ENCODE assay signal across 9 mouse cellular contexts in genomic region chr2:31770781-31771441, GRCm38 (mm10). TPM values are rescaled to one million over a fixed set of nuclear protein-coding genes. Genes with fewer than 3 reads are reported as not detected.
DNase-seq lines count a peak whose midpoint lies in the region; ATAC-seq and TF ChIP-seq lines count a peak whose summit lies in the region.
"Had no signal": no experiment of that assay in that cellular context is flagged by ENCODE, and none has a peak within 500 bp of the region (broad histone marks: within the 10 kb centered on the region; RNA-seq: fewer than 3 reads in every experiment).

No protein-coding gene starts in this region.

- H3K9ac ChIP-seq in liver, embryonic 15.5 days = no peak overlapping the region

- no peaks in the 10 kb centered on the region for H3K9me3 ChIP-seq in liver, embryonic 15.5 days (replicated peaks)

- TF ChIP-seq CTCF in cerebellum, adult 2 months (IDR thresholded peaks at IDR 0.05; ENCODE audit: borderline replicate concordance, insufficient read depth, low read depth, low read length) = no peak

- H3K27ac ChIP-seq in cerebellum, adult 2 months (ENCODE audit: insufficient read depth, low read length) = peak overlapping the region; percentile 43; the same call in 1 of the 2 replicates
- peak overlapping the region; percentile 59 for H3K27ac ChIP-seq in liver, embryonic 15.5 days (replicated peaks)

- H3K4me2 ChIP-seq in liver, embryonic 15.5 days = no peak overlapping the region

- intact Hi-C loops in gastrocnemius, postnatal 14 days (cut with DNase I; ENCODE audit: low total_unique reads) = no loop called here

- ATAC-seq in inflammation-experienced regulatory T-cells, adult 6 months = peak; percentile 64
- ATAC-seq in liver, embryonic 15.5 days (ENCODE audit: insufficient read depth) = peak; percentile 67; the same call in 1 of the 2 replicates

- no peaks in the 10 kb centered on the region for H3K27me3 ChIP-seq in cerebellum, adult 2 months (ENCODE audit: control insufficient read depth, insufficient read depth, low read length)
- no peaks in the 10 kb centered on the region for H3K27me3 ChIP-seq in liver, embryonic 15.5 days

- H3K4me3 ChIP-seq in cerebellum, adult 2 months (replicated peaks; ENCODE audit: insufficient read depth, low read depth, low read length) = no peak overlapping the region
- H3K4me3 ChIP-seq in liver, embryonic 15.5 days (replicated peaks) = no peak overlapping the region

- no peak for DNase-seq in cerebellum, adult 2 months
- no peak for DNase-seq in cerebellum, postnatal 25 days
- DNase-seq in adrenal gland, adult 8-10 months = peak; percentile 83
- peak; percentile 83 for DNase-seq in gastrocnemius, postnatal 14 days
- peak; percentile 34 for DNase-seq in ovary, postnatal 36 days (ENCODE audit: low spot score)
- DNase-seq in layer of hippocampus, adult 9-10 months (ENCODE audit: low spot score) = no peak

- H3K4me1 ChIP-seq in cerebellum, adult 2 months (ENCODE audit: control insufficient read depth, insufficient read depth, low read length) = peaks cover 8% of the 10 kb centered on the region
- peaks cover 55% of the 10 kb centered on the region for H3K4me1 ChIP-seq in liver, embryonic 15.5 days (replicated peaks)

- H3K36me3 ChIP-seq in liver, embryonic 15.5 days (replicated peaks) = no peaks in the 10 kb centered on the region

- WGBS in cerebellum, adult 2 months = 49% methylated on average over 7 of the region's 7 CpGs
- 14% methylated on average over 7 of the region's 7 CpGs for WGBS in liver, embryonic 15.5 days (ENCODE audit: insufficient replicate concordance)

- no peak for TF ChIP-seq POLR2A in cerebellum, adult 2 months (IDR thresholded peaks at IDR 0.05; ENCODE audit: borderline replicate concordance, insufficient read depth, low read length)

RNA-seq across cellular contexts. Expression of gene Qrfp, which starts 39.5 kb away (rescaled TPM):
- polyA plus RNA-seq in cerebellum, adult 2 months (2012; rRNA removed) = not detected in 2 replicates
- not detected for total RNA-seq in adrenal gland, adult 8-10 months (2022)
- total RNA-seq in gastrocnemius, postnatal 14 days (2021) = not detected
- polyA plus RNA-seq in inflammation-experienced regulatory T-cells, adult 6 months (2017; shearing (Covaris generic)) = 1 to 10 TPM in 1 of 3 experiments, under 1 TPM in 2; 0.60 to 1.1 (median 0.79) TPM
- polyA plus RNA-seq in liver, embryonic 15.5 days (2015; fragmentation: Nextera tagmentation; extraction: Ambion mirVana) = 0.03 and 0.08 TPM in 2 replicates
- polyA plus RNA-seq: neural tube, embryonic 14.5 days had no signal

Comparison
In these comparisons a context has a peak if more than half of its experiments do, and no peak if none do; other contexts are left out.
1. DNase-seq: peak in adrenal gland, adult 8-10 months (single experiment), gastrocnemius, postnatal 14 days (single experiment) and ovary, postnatal 36 days (single experiment); none in cerebellum, adult 2 months (0 of 2), cerebellum, postnatal 25 days (0 of 2) and layer of hippocampus, adult 9-10 months (single experiment).